Mouse (Mus musculus): ENCODE measurements at regions not wholly inside any gene's neighbourhood (a gene's known extent, or its start where the extent isn't known, plus 50 kb on each side); places are given as distances from the start of the nearest gene placed in this dataset.

DNA sequence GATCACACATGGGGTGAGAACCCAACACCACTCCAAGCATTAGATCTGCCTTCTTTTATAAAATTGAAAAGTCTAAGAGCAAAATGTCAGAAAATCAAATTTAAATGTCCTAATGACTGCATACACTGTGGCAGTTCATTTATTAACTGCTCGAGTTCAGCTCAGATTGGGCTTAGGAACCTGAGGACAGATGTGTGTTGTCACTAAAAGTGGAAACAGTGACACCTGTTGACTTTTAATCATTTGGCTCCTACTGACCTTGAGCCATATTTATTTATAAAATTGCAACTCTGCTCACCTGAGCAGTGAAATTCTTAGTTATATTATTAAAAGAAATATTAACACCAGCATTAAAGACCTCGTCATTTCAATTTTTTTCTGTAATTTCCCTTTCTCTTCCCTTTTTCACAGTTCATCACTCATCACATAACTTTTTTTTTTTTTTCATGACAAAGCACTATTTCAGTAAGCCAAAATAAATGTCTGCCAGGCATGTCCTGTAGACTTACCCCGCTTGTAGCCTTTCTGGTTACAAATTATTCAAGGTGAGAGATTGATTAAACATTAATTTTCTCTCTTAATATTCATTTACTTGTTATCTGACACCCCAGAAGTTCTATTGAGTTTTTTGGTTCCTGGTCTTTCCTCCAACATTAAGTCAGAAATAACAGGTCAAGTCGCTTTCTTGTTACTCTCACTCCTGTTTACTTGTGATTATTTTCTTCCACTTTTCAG is 274.2 kb upstream of the Tet2 start:
- ATAC-seq (replicated peaks; ENCODE audit: poor library complexity), result no peak

GRCm38 (mm10) chr3:133833739-133834391 is 288.9 kb upstream of the Tet2 start:
- no peak for ATAC-seq (replicated peaks; ENCODE audit: poor library complexity)

- no peak for ATAC-seq (replicated peaks; ENCODE audit: poor library complexity)
These were observed 289.5 kb upstream of the Tet2 start for GRCm38 (mm10) chr3:133834459-133834858.

DNA sequence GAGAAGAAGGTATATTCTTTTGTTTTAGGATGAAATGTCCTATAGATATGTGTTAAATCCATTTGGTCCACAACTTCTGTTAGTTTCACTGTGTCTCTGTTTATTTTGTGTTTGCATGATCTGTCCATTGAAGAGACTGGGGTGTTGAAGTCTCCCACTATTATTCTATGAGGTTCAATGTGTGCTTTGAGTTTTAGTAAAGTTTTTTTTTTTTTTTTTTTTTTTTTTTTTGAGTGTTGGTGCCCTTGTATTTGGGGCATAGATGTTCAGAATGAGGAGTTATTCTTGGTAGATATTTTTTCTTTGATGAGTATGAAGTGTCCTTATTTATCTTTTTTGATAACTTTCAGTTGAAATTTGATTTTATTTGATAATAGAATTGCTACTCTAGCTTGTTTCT is 301.4 kb upstream of the Tet2 start:
- no peak for ATAC-seq (replicated peaks; ENCODE audit: poor library complexity)

GRCm38 (mm10) chr3:133874383-133874782 is 329.4 kb upstream of the Tet2 start:
- peak; percentile 35 for ATAC-seq (replicated peaks; ENCODE audit: poor library complexity)

GRCm38 (mm10) chr3:133876439-133877072 is 331.6 kb upstream of the Tet2 start:
- ATAC-seq (replicated peaks; ENCODE audit: poor library complexity), result peak; percentile 90

DNA sequence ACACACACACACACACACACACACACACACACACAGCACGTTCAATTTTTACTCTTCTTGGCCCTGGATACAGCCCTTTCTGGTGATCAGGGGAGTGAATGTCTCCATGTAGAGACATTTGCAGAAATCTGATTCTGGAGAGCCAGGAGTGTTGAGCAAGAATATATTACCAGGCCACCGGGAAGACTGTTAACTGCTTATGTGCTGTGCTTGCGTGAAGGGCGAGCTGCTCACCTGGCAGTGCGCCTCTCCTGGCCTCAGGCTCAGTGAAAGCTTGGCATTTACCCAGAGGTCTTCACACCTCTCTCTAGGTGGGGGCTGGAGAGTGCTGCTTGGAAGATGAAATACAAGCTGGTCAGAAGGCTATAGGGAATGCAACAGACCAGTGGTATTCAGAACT is 332.4 kb upstream of the Tet2 start:
- ATAC-seq (replicated peaks; ENCODE audit: poor library complexity), result no peak

DNA sequence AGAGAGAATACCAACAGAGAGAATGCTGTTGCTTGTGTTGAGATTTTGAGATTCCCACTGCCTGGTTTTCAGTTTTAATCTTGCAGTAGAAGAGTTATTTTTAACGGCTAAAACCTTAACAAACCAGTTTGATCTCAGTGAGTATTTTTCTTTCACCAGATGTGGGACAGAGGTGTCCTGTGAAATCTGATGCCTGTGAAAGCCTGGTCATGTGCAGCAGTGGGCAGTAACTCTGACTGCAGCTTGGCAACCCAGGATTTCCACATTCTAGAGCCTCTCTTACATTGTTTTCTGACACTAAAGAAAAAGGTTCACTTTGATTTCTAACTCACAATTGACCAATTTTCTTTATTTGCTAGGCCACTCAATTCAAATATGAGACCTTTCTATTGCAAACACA is 335.7 kb upstream of the Tet2 start:
- ATAC-seq (replicated peaks; ENCODE audit: poor library complexity), result no peak

GRCm38 (mm10) chr3:133901931-133902330 is 334.4 kb upstream of the Cxxc4 start:
- no peak for ATAC-seq (replicated peaks; ENCODE audit: poor library complexity)

- no peak for ATAC-seq (replicated peaks; ENCODE audit: poor library complexity)
These were observed 314.1 kb upstream of the Cxxc4 start for GRCm38 (mm10) chr3:133922200-133922599.

- ATAC-seq (replicated peaks; ENCODE audit: poor library complexity), result no peak
These were observed 271.0 kb upstream of the Cxxc4 start for GRCm38 (mm10) chr3:133965322-133965721.

GRCm38 (mm10) chr3:133968176-133968575 is 268.1 kb upstream of the Cxxc4 start:
- ATAC-seq (replicated peaks; ENCODE audit: poor library complexity), result no peak

- no peak for ATAC-seq (replicated peaks; ENCODE audit: poor library complexity)
These were observed 263.5 kb upstream of the Cxxc4 start for GRCm38 (mm10) chr3:133972774-133973173.

DNA sequence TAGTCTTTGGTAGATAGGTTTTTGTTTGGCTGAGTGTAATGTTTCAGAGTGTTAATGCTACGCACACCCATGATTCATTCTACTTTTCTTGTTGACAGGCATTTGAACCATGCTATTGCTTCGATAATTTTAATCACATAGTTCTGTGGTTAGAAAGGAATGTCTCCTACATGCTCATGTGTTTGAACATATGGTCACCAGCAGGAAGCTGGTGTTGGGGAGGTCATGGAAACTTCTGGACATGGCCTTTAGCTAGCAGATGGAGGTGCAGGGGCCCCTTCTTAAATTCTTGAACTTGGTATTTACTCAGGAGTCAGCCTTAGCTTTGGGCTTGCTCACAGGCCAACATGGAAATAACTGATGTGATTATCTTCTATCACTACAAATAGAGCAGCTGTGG is 248.6 kb upstream of the Cxxc4 start:
- no peak for ATAC-seq (replicated peaks; ENCODE audit: poor library complexity)

DNA sequence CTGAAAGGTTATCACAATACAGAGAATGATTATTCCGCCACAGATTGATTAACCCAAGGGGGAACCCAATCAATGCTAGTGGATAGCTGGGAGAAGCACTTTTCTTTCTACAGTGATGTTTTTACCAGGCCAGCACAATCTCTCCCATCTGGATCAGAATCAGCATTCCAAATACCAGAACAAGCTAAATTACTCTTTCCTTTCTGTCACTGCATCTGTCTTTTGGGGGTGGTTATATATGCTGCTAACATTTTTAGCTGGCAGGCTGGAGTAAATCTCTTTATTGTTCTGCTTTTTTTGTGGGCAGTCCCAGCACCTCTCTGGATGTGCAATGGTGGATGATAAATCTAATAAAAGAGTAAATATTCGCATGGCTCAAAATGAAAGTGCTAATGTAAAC is 242.3 kb upstream of the Cxxc4 start:
- no peak for ATAC-seq (replicated peaks; ENCODE audit: poor library complexity)

DNA sequence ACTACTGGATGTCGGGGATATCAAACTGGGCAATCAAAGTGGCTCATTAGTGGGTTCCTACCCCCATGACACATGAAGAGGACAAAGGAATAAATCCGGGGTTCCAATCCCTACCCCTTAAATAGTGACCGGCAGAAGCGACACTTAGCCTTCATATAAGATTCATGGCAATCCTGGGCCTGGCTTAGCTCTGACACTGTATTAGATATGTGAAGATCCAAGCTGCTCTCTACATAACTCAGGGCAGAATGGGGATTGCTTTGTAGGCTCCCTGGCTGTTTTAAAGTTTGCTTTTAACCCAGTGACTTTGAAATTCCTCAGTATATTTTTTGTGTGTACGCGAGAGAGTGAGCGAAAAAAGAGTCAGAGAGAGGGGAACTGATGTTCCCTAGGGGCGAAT is 236.3 kb upstream of the Cxxc4 start:
- no peak for ATAC-seq (replicated peaks; ENCODE audit: poor library complexity)

GRCm38 (mm10) chr3:134000595-134000994 is 235.7 kb upstream of the Cxxc4 start:
- no peak for ATAC-seq (replicated peaks; ENCODE audit: poor library complexity)

GRCm38 (mm10) chr3:134014805-134015204 is 221.5 kb upstream of the Cxxc4 start:
- ATAC-seq (replicated peaks; ENCODE audit: poor library complexity), result no peak

DNA sequence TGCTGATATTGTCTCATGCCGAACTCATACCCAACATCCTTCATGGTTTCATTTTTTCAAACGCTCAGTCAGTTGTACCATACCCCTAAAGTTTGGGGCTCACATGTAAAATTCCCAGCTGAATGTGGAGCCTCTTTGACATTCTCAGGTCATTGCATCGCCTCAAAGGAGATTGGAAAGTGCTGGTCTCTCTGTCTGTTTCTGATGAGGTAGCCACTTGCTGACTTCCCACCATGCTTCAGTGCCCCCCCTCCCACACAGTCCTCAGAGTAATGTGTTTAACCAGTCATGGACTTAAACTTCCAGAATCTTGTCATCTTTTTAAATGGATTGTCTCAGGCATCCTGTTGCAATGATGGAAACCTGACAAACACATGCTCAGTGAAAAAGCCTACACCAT is 220.9 kb upstream of the Cxxc4 start:
- no peak for ATAC-seq (replicated peaks; ENCODE audit: poor library complexity)

GRCm38 (mm10) chr3:134033862-134034261 is 202.4 kb upstream of the Cxxc4 start:
- ATAC-seq (replicated peaks; ENCODE audit: poor library complexity), result 0 out of 2 replicates have a peak, but pooled peaks have one; percentile 6

- no peak for ATAC-seq (replicated peaks; ENCODE audit: poor library complexity)
These were observed 199.9 kb upstream of the Cxxc4 start for GRCm38 (mm10) chr3:134036310-134036934.

DNA sequence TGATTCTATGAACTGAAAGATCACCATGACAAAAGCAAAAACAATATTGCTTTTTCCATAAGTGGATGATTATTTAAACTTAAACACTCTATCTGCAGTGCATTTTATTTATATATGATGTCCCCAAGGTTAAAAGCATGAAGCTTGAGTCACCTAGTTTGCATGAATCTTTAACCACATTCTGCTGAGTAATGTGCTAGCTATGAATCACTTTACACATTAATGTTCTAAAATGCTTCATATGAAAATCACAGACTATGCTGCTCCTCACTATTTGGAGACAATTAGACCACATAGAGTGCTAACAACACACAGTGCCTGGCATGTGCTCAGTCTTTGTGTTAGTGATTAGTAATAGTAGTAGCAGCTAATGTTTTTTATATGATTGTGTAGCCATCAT is 185.6 kb upstream of the Cxxc4 start:
- no peak for ATAC-seq (replicated peaks; ENCODE audit: poor library complexity)

All from megakaryocyte progenitor cell, adult 5-6 weeks (primary cell).